Comparison of ENCODE assay signal across 11 mouse cellular contexts in the genomic region with DNA sequence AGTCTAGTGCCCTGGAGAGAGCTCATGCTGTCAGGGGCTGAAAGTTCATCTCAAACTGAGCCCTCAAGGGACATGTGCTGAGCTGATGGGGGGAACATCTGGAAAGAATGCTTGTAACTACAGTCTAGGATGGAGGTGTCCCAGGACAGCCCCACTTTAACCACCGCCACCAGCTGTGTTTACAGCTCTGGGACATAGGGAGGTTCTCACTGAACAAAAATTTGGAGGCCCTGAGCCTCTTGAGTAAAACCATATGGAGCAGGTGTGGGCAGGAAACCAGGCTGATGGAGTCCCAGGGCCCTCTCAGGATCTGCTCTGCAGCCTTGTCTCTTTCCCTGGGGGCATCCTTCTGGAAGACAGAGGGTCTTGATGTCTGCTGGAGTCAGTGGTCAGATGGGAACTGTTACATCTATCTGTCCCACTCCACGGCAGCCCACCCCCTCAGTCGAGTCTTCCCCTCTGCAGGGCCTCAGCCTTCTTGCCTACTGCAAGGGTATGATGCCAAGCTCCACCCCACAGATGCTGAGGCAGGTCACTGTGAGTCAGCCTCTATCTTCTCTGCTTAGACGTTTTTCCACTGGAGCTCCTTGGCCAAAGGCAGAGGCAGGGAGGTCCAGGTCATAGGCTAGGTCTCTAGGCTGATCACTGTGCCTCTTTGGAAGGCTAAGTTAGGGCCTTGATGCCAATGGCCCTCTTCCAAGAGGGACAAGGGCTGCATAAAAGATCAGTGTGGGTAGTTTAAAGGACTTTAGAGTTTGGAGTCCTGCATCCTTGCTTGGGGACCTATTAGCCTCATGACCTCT. TPM values are rescaled to one million over a fixed set of nuclear protein-coding genes. Genes with fewer than 3 reads are reported as not detected.
DNase-seq lines count a peak whose midpoint lies in the region; ATAC-seq lines count a peak whose summit lies in the region.
"Had no signal": no experiment of that assay in that cellular context is flagged by ENCODE, and none has a peak within 500 bp of the region (broad histone marks: within the 10 kb centered on the region; RNA-seq: fewer than 3 reads in every experiment).

No protein-coding gene starts in this region.

- H3K4me3 ChIP-seq in forebrain, embryonic 10.5 days: no peak overlapping the region
- H3K4me3 ChIP-seq in forebrain, embryonic 12.5 days (replicated peaks): no peak overlapping the region
- H3K4me3 ChIP-seq: hindbrain, embryonic 13.5 days had no signal

- no peak overlapping the region for H3K4me2 ChIP-seq in forebrain, embryonic 12.5 days
- H3K4me2 ChIP-seq: hindbrain, embryonic 13.5 days had no signal

- DNase-seq in forebrain, embryonic 10.5 days (ENCODE audit: extremely low spot score, low spot score): no peak
- peak; percentile 20 for DNase-seq in urinary bladder, postnatal 14 days (ENCODE audit: low spot score)
- DNase-seq in urinary bladder, adult 2 months (ENCODE audit: low spot score): no peak
- peak; percentile 52 for DNase-seq in heart, adult 8-10 months (ENCODE audit: low spot score)
- DNase-seq in right cerebral cortex, postnatal 25 days: no peak
- DNase-seq in right cerebral cortex, adult 18-20 months: no peak
- no peak for DNase-seq in retina, embryonic 14.5 days (ENCODE audit: low spot score)
- DNase-seq: thymus, adult 18-20 months had no signal

- H3K9me3 ChIP-seq in forebrain, embryonic 10.5 days: no peaks in the 10 kb centered on the region
- no peaks in the 10 kb centered on the region for H3K9me3 ChIP-seq in forebrain, embryonic 12.5 days
- H3K9me3 ChIP-seq: hindbrain, embryonic 13.5 days had no signal

- no peak for ATAC-seq in forebrain, embryonic 12.5 days (ENCODE audit: low FRiP score)

- no peak overlapping the region for H3K9ac ChIP-seq in forebrain, embryonic 12.5 days
- H3K9ac ChIP-seq: hindbrain, embryonic 13.5 days had no signal

- H3K27ac ChIP-seq in forebrain, embryonic 10.5 days: peak overlapping the region; percentile 45
- H3K27ac ChIP-seq in forebrain, embryonic 12.5 days: no peak overlapping the region
- H3K27ac ChIP-seq: hindbrain, embryonic 13.5 days had no signal

- peaks cover 32% of the 10 kb centered on the region for H3K27me3 ChIP-seq in forebrain, embryonic 10.5 days (ENCODE audit: poor library complexity, severe bottlenecking)
- no peaks in the 10 kb centered on the region for H3K27me3 ChIP-seq in forebrain, embryonic 12.5 days

- no peaks in the 10 kb centered on the region for H3K36me3 ChIP-seq in forebrain, embryonic 10.5 days (replicated peaks)
- H3K36me3 ChIP-seq in forebrain, embryonic 12.5 days (replicated peaks): no peaks in the 10 kb centered on the region
- H3K36me3 ChIP-seq: hindbrain, embryonic 13.5 days had no signal

- 67% methylated on average over 4 of the region's 4 CpGs for WGBS in forebrain, embryonic 10.5 days
- 65% methylated on average over 4 of the region's 4 CpGs for WGBS in forebrain, embryonic 12.5 days

- H3K4me1 ChIP-seq in forebrain, embryonic 10.5 days: peaks cover 43% of the 10 kb centered on the region
- peaks cover 29% of the 10 kb centered on the region for H3K4me1 ChIP-seq in forebrain, embryonic 12.5 days

RNA-seq across cellular contexts. Expression of a gene that starts 26.8 kb away (rescaled TPM):
- 0.36 and 0.90 TPM in 2 replicates for polyA plus RNA-seq in forebrain, embryonic 10.5 days (2016; fragmentation: Nextera tagmentation; extraction: Ambion mirVana)
- polyA plus RNA-seq in forebrain, embryonic 12.5 days (2016; fragmentation: Nextera tagmentation; extraction: Ambion mirVana): 1.5 and 2.4 TPM in 2 replicates
- 0.06 and 0.09 TPM in 2 replicates for polyA plus RNA-seq in urinary bladder, adult 2 months (2012; rRNA removed)
- total RNA-seq in heart, adult 8-10 months (2022): under 1 TPM in 3 of 4 experiments, not detected in 1; 0.26 to 0.44 (median 0.30) TPM
- total RNA-seq: monocyte, adult 5-6 weeks had no signal

RNA-seq across cellular contexts. Expression of a gene that starts 28.2 kb away (rescaled TPM):
- polyA plus RNA-seq in forebrain, embryonic 10.5 days (2016; fragmentation: Nextera tagmentation; extraction: Ambion mirVana): 33.0 and 37.1 TPM in 2 replicates
- polyA plus RNA-seq in forebrain, embryonic 12.5 days (2016; fragmentation: Nextera tagmentation; extraction: Ambion mirVana): 10.7 and 11.6 TPM in 2 replicates
- polyA plus RNA-seq in urinary bladder, adult 2 months (2012; rRNA removed): 0.50 and 0.63 TPM in 2 replicates
- total RNA-seq in heart, adult 8-10 months (2022): 1 to 10 TPM in 1 of 4 experiments, under 1 TPM in 3; 0.50 to 1.5 (median 0.67) TPM
- total RNA-seq: monocyte, adult 5-6 weeks had no signal

Comparison
In these comparisons a context has a peak if more than half of its experiments do, and no peak if none do; other contexts are left out.
1. DNase-seq: peak in urinary bladder, postnatal 14 days (single experiment) and heart, adult 8-10 months (single experiment); none in forebrain, embryonic 10.5 days (single experiment), urinary bladder, adult 2 months (single experiment), right cerebral cortex, postnatal 25 days (single experiment), right cerebral cortex, adult 18-20 months (single experiment) and retina, embryonic 14.5 days (single experiment).